Mouse (Mus musculus): ENCODE results near the gene Gm15091.
"Not testable (repeated sequence)": the region's sequence is repeated elsewhere in the genome, so short reads cannot be mapped to it uniquely, and the experiment has no call there.

The Gm15091 gene

GRCm38 (mm10) chrX:149941355-149941754 lies at the start of gene Gm15091:
Gene Gm15091, plus strand, starts transcription at chrX:149941655.
- DNase-seq, result not testable (repeated sequence)

Data from kidney, adult 11 months (tissue).